ENCODE assay signal across 20 mouse cellular contexts in genomic region chr6:45871409-45871992, GRCm38 (mm10).
DNase-seq lines count a peak whose midpoint lies in the region; ATAC-seq and TF ChIP-seq lines count a peak whose summit lies in the region.
"Had no signal": no experiment of that assay in that cellular context is flagged by ENCODE, and none has a peak within 500 bp of the region (broad histone marks: within the 10 kb centered on the region; RNA-seq: fewer than 3 reads in every experiment).

No protein-coding gene starts in this region.

- H3K4me2 ChIP-seq in forebrain, embryonic 11.5 days (ENCODE audit: low read depth, low read length, severe bottlenecking) = no peak overlapping the region
- H3K4me2 ChIP-seq in forebrain, postnatal 0 days (ENCODE audit: low read depth) = no peak overlapping the region
- H3K4me2 ChIP-seq in neural tube, embryonic 11.5 days (ENCODE audit: low read depth) = no peak overlapping the region
- H3K4me2 ChIP-seq in neural tube, embryonic 15.5 days = no peak overlapping the region
- no peak overlapping the region for H3K4me2 ChIP-seq in forebrain, embryonic 14.5 days (ENCODE audit: low read length)
- H3K4me2 ChIP-seq: heart, embryonic 12.5 days; intestine, embryonic 15.5 days had no signal

- WGBS in forebrain, embryonic 11.5 days = 32% methylated on average over 3 of the region's 3 CpGs
- WGBS in forebrain, postnatal 0 days = 17% methylated on average over 3 of the region's 3 CpGs
- 46% methylated on average over 3 of the region's 3 CpGs for WGBS in neural tube, embryonic 11.5 days
- 21% methylated on average over 3 of the region's 3 CpGs for WGBS in neural tube, embryonic 15.5 days
- 11% methylated on average over 3 of the region's 3 CpGs for WGBS in forebrain, embryonic 14.5 days

- H3K9ac ChIP-seq in forebrain, embryonic 11.5 days (ENCODE audit: low read length) = no peak overlapping the region
- no peak overlapping the region for H3K9ac ChIP-seq in forebrain, postnatal 0 days
- H3K9ac ChIP-seq in neural tube, embryonic 11.5 days (ENCODE audit: low read length) = no peak overlapping the region
- no peak overlapping the region for H3K9ac ChIP-seq in neural tube, embryonic 15.5 days (replicated peaks)
- no peak overlapping the region for H3K9ac ChIP-seq in forebrain, embryonic 14.5 days (ENCODE audit: low read length)
- H3K9ac ChIP-seq: heart, embryonic 12.5 days; intestine, embryonic 15.5 days had no signal

- peak; percentile 58 for ATAC-seq in forebrain, embryonic 11.5 days (replicated peaks; ENCODE audit: low FRiP score)
- no peak; the same call in 1 of the 2 replicates for ATAC-seq in forebrain, postnatal 0 days
- peak; percentile 70 for ATAC-seq in neural tube, embryonic 11.5 days (ENCODE audit: insufficient read depth, low FRiP score, low TSS enrichment)
- ATAC-seq in neural tube, embryonic 15.5 days (ENCODE audit: low FRiP score) = no peak
- peak; percentile 75 for ATAC-seq in forebrain, embryonic 14.5 days
- ATAC-seq: activated CD4-positive, CD25-positive, alpha-beta regulatory T cell, adult 4 months; intestine, embryonic 15.5 days; Patski had no signal

- H3K27ac ChIP-seq in forebrain, embryonic 11.5 days (ENCODE audit: low read depth, low read length) = no peak overlapping the region
- H3K27ac ChIP-seq in forebrain, postnatal 0 days (ENCODE audit: low read depth, low read length) = no peak overlapping the region
- no peak overlapping the region for H3K27ac ChIP-seq in neural tube, embryonic 11.5 days (ENCODE audit: low read depth, low read length)
- H3K27ac ChIP-seq in neural tube, embryonic 15.5 days (replicated peaks) = no peak overlapping the region
- H3K27ac ChIP-seq in forebrain, embryonic 14.5 days (ENCODE audit: low read depth, low read length) = no peak overlapping the region
- H3K27ac ChIP-seq: embryonic facial prominence, embryonic 10.5 days; gastrocnemius, adult 2 months; hindbrain, embryonic 10.5 days; intestine, embryonic 15.5 days had no signal

- H3K4me1 ChIP-seq in forebrain, embryonic 11.5 days (replicated peaks; ENCODE audit: control insufficient read depth, insufficient read depth, low read length) = no peaks in the 10 kb centered on the region
- H3K4me1 ChIP-seq in forebrain, postnatal 0 days (ENCODE audit: insufficient read depth) = no peaks in the 10 kb centered on the region
- no peaks in the 10 kb centered on the region for H3K4me1 ChIP-seq in neural tube, embryonic 11.5 days (ENCODE audit: control insufficient read depth, insufficient read depth, low read length)
- no peaks in the 10 kb centered on the region for H3K4me1 ChIP-seq in neural tube, embryonic 15.5 days
- H3K4me1 ChIP-seq in forebrain, embryonic 14.5 days (ENCODE audit: control insufficient read depth, insufficient read depth, low read length) = no peaks in the 10 kb centered on the region
- H3K4me1 ChIP-seq: embryonic facial prominence, embryonic 10.5 days; heart, embryonic 12.5 days; hindbrain, embryonic 10.5 days; intestine, embryonic 15.5 days had no signal

- no peaks in the 10 kb centered on the region for H3K36me3 ChIP-seq in forebrain, embryonic 11.5 days (ENCODE audit: control insufficient read depth, insufficient read depth, low read length)
- no peaks in the 10 kb centered on the region for H3K36me3 ChIP-seq in forebrain, postnatal 0 days (ENCODE audit: insufficient read depth)
- H3K36me3 ChIP-seq in neural tube, embryonic 11.5 days (ENCODE audit: control insufficient read depth, insufficient read depth, low read length) = no peaks in the 10 kb centered on the region
- no peaks in the 10 kb centered on the region for H3K36me3 ChIP-seq in neural tube, embryonic 15.5 days
- H3K36me3 ChIP-seq in forebrain, embryonic 14.5 days (ENCODE audit: control insufficient read depth, insufficient read depth, low read length) = no peaks in the 10 kb centered on the region
- H3K36me3 ChIP-seq: embryonic facial prominence, embryonic 10.5 days; heart, embryonic 12.5 days; hindbrain, embryonic 10.5 days; intestine, embryonic 15.5 days had no signal

- DNase-seq in forebrain, embryonic 11.5 days (ENCODE audit: low spot score) = no peak
- no peak for DNase-seq in forebrain, postnatal 0 days
- DNase-seq in neural tube, embryonic 11.5 days (ENCODE audit: low spot score) = peak; percentile 12
- DNase-seq in forebrain, embryonic 14.5 days (ENCODE audit: low spot score) = peak; percentile 63
- DNase-seq in kidney, postnatal 4 days = no peak
- DNase-seq in frontal cortex, postnatal 14 days (ENCODE audit: low spot score in 2 of 2) = no peak
- DNase-seq: adrenal gland, postnatal 14 days; cerebellum, adult 2 months; cerebellum, postnatal 10 days; gastrocnemius, adult 2 months; gastrocnemius, postnatal 25 days; kidney, adult 18-20 months had no signal

- H3K4me3 ChIP-seq in forebrain, embryonic 11.5 days (ENCODE audit: low read depth, low read length) = no peak overlapping the region
- no peak overlapping the region for H3K4me3 ChIP-seq in forebrain, postnatal 0 days (ENCODE audit: low read depth, low read length)
- H3K4me3 ChIP-seq in neural tube, embryonic 11.5 days (ENCODE audit: low read depth, low read length) = no peak overlapping the region
- no peak overlapping the region for H3K4me3 ChIP-seq in neural tube, embryonic 15.5 days (replicated peaks)
- no peak overlapping the region for H3K4me3 ChIP-seq in forebrain, embryonic 14.5 days (ENCODE audit: low read depth, low read length)
- H3K4me3 ChIP-seq: embryonic facial prominence, embryonic 10.5 days; gastrocnemius, adult 2 months; heart, embryonic 12.5 days; hindbrain, embryonic 10.5 days; intestine, embryonic 15.5 days had no signal

- TF ChIP-seq CTCF in forebrain, postnatal 0 days (IDR thresholded peaks at IDR 0.05; ENCODE audit: low read depth) = no peak

- no peaks in the 10 kb centered on the region; the same call in 1 of the 2 replicates for H3K27me3 ChIP-seq in forebrain, embryonic 11.5 days (ENCODE audit: control insufficient read depth, insufficient read depth, low read length)
- no peaks in the 10 kb centered on the region for H3K27me3 ChIP-seq in forebrain, postnatal 0 days (ENCODE audit: insufficient read depth, low read length)
- no peaks in the 10 kb centered on the region for H3K27me3 ChIP-seq in neural tube, embryonic 11.5 days (ENCODE audit: control insufficient read depth, insufficient read depth, low read length)
- H3K27me3 ChIP-seq in neural tube, embryonic 15.5 days (replicated peaks) = no peaks in the 10 kb centered on the region
- H3K27me3 ChIP-seq in forebrain, embryonic 14.5 days (replicated peaks; ENCODE audit: control insufficient read depth, insufficient read depth, low read length) = no peaks in the 10 kb centered on the region
- H3K27me3 ChIP-seq: CH12.LX; heart, embryonic 12.5 days; intestine, embryonic 15.5 days; Patski had no signal

- no peaks in the 10 kb centered on the region for H3K9me3 ChIP-seq in forebrain, embryonic 11.5 days (ENCODE audit: control insufficient read depth, low read length)
- H3K9me3 ChIP-seq in forebrain, postnatal 0 days (ENCODE audit: low read length) = no peaks in the 10 kb centered on the region
- no peaks in the 10 kb centered on the region for H3K9me3 ChIP-seq in neural tube, embryonic 11.5 days (ENCODE audit: control insufficient read depth, low read length)
- H3K9me3 ChIP-seq in neural tube, embryonic 15.5 days (replicated peaks) = no peaks in the 10 kb centered on the region
- H3K9me3 ChIP-seq in forebrain, embryonic 14.5 days (replicated peaks; ENCODE audit: control insufficient read depth, low read length) = no peaks in the 10 kb centered on the region
- H3K9me3 ChIP-seq: embryonic facial prominence, embryonic 10.5 days; heart, embryonic 12.5 days; hindbrain, embryonic 10.5 days; intestine, embryonic 15.5 days had no signal

Comparison
In these comparisons a context has a peak if more than half of its experiments do, and no peak if none do; other contexts are left out.
1. ATAC-seq: peak in forebrain, embryonic 11.5 days (single experiment), neural tube, embryonic 11.5 days (single experiment) and forebrain, embryonic 14.5 days (single experiment); none in forebrain, postnatal 0 days (single experiment) and neural tube, embryonic 15.5 days (single experiment).
2. DNase-seq: peak in neural tube, embryonic 11.5 days (single experiment) and forebrain, embryonic 14.5 days (single experiment); none in forebrain, embryonic 11.5 days (single experiment), forebrain, postnatal 0 days (single experiment), kidney, postnatal 4 days (0 of 2) and frontal cortex, postnatal 14 days (0 of 2).